Mouse (Mus musculus): Measurements from ENCODE around the gene Il1f8. TPM values are rescaled to one million over a fixed set of nuclear protein-coding genes. Genes with fewer than 3 reads are reported as not detected.
"Not testable (repeated sequence)": the region's sequence is repeated elsewhere in the genome, so short reads cannot be mapped to it uniquely, and the experiment has no call there.

Gene Il1f8
- not detected for total RNA-seq (2021)

GRCm38 (mm10) chr2:24152861-24153260 lies at the start of gene Il1f8:
TSS of gene Il1f8 (plus strand) at chr2:24153161.
- DNase-seq: no peak
- intact Hi-C loops (cut with DNase I): no loop called here

- DNase-seq: no peak
- intact Hi-C loops (cut with DNase I): no loop called here
Measured at GRCm38 (mm10) chr2:24103619-24104289, 49.2 kb upstream of the Il1f8 start.

- no peak for DNase-seq
- intact Hi-C loops (cut with DNase I): no loop called here
Measured at GRCm38 (mm10) chr2:24109085-24109484, 43.9 kb upstream of the Il1f8 start.

GRCm38 (mm10) chr2:24134373-24134772 lies 18.6 kb upstream of the Il1f8 start:
- no peak for DNase-seq
- intact Hi-C loops (cut with DNase I): no loop called here

GRCm38 (mm10) chr2:24181683-24182331 lies 28.8 kb downstream of the Il1f8 start:
- intact Hi-C loops (cut with DNase I): not testable (repeated sequence)
- DNase-seq: peak; percentile 3 to 9

- intact Hi-C loops (cut with DNase I); DNase-seq: not testable (repeated sequence)
Measured at GRCm38 (mm10) chr2:24182423-24183147, 29.6 kb downstream of the Il1f8 start.

- intact Hi-C loops (cut with DNase I); DNase-seq: not testable (repeated sequence)
Measured at GRCm38 (mm10) chr2:24184092-24184491, 31.1 kb downstream of the Il1f8 start.

GRCm38 (mm10) chr2:24186176-24186575 lies 33.2 kb downstream of the Il1f8 start, which contains the start of gene Il1f9:
TSS of gene Il1f9 (plus strand) at chr2:24186476.
- intact Hi-C loops (cut with DNase I): no loop called here
- no peak for DNase-seq

GRCm38 (mm10) chr2:24187585-24187984 lies 34.6 kb downstream of the Il1f8 start:
- intact Hi-C loops (cut with DNase I): no loop called here
- no peak for DNase-seq

- intact Hi-C loops (cut with DNase I): no loop called here
- no peak for DNase-seq
Measured at GRCm38 (mm10) chr2:24188189-24188588, 35.2 kb downstream of the Il1f8 start.

Other genes starting within 250 kb of the Il1f8 start
- 10 to 100 TPM; 15.2 TPM for gene Hnmt, start 103.8 kb upstream of the Il1f8 start, total RNA-seq (2021)
- not detected for gene Tbpl2, start 56.6 kb upstream of the Il1f8 start, total RNA-seq (2021)
- gene Il1f9, start 33.3 kb downstream of the Il1f8 start, total RNA-seq (2021): not detected
- not detected for gene Il1f6, start 62.3 kb downstream of the Il1f8 start, total RNA-seq (2021)
- gene Il1f5, start 123.8 kb downstream of the Il1f8 start, total RNA-seq (2021): not detected
- gene Il1f10, start 138.0 kb downstream of the Il1f8 start, total RNA-seq (2021): not detected
- gene Il1rn, start 183.7 kb downstream of the Il1f8 start, total RNA-seq (2021): under 1 TPM; 0.14 to 0.25 TPM
- gene Psd4, start 214.4 kb downstream of the Il1f8 start, total RNA-seq (2021): 1 to 10 TPM in 1 of 2 experiments, under 1 TPM in 1; 0.89 to 1.4 TPM